Mouse (Mus musculus) liver, embryonic 11.5 days (tissue): ENCODE results near the gene Tenm2. TPM values are rescaled to one million over a fixed set of nuclear protein-coding genes. Genes with fewer than 3 reads are reported as not detected.

Experiments used
- ATAC-seq: fragments of 200-750 bp; cut with Nextera tagmentation; replicated peaks from 2 replicates; pipeline ENCODE4 v1.8.0; 2017; ENCODE audit warnings: moderate number of reproducible peaks, mild to moderate bottlenecking, moderate TSS enrichment, moderate library complexity; ENCODE audit not compliant: low FRiP score
- DNase-seq: peaks from one replicate; pipeline ENCODE4 v3.0.0-alpha.2; 2017; ENCODE audit warnings: low spot score
- H3K27ac ChIP-seq: fragments of 300-500 bp; sonication (generic); 2 replicates; pipeline ENCODE4 v1.5.1; 2014; ENCODE audit warnings: mild to moderate bottlenecking, low read depth, low read length, control low read depth
- H3K27me3 ChIP-seq: fragments of 300-500 bp; sonication (generic); replicated peaks from 2 replicates; pipeline ENCODE4 v1.6.1; 2014; ENCODE audit warnings: low read length, mixed read lengths; ENCODE audit not compliant: control insufficient read depth, insufficient read depth
- H3K36me3 ChIP-seq: fragments of 300-500 bp; sonication (generic); 2 replicates; pipeline ENCODE4 v1.6.1; 2014; ENCODE audit warnings: mild to moderate bottlenecking, low read length, moderate library complexity, mixed read lengths; ENCODE audit not compliant: control insufficient read depth, insufficient read depth
- H3K4me1 ChIP-seq: fragments of 300-500 bp; sonication (generic); replicated peaks from 2 replicates; pipeline ENCODE4 v1.6.1; 2014; ENCODE audit warnings: low read length, mixed read lengths; ENCODE audit not compliant: control insufficient read depth, insufficient read depth
- H3K4me2 ChIP-seq: fragments of 300-500 bp; sonication (generic); 2 replicates; pipeline ENCODE4 v1.6.1; 2014; ENCODE audit warnings: mild to moderate bottlenecking, control low read depth, moderate library complexity
- H3K4me3 ChIP-seq: fragments of 300-500 bp; sonication (generic); 2 replicates; pipeline ENCODE4 v1.5.1; 2014; ENCODE audit warnings: low read depth, low read length, control low read depth
- H3K9ac ChIP-seq: fragments of 300-500 bp; sonication (generic); 2 replicates; pipeline ENCODE4 v1.6.1; 2014; ENCODE audit warnings: low read depth, low read length, control low read depth
- H3K9me3 ChIP-seq: fragments of 300-500 bp; sonication (generic); 2 replicates; pipeline ENCODE4 v1.6.1; 2016; ENCODE audit warnings: low read length, inconsistent platforms, mixed read lengths; ENCODE audit not compliant: control insufficient read depth
- WGBS: fragments of 180-500 bp; shearing (Covaris S2); extraction: QIAGEN DNeasy Blood & Tissue Kit; methylation state at CpG from one replicate; pipeline ENCODE4 v1.1.7; 2014; 5-methylcytosine and 5-hydroxymethylcytosine counted together
- polyA plus RNA-seq: library from polyadenylated mRNA; unstranded; fragments of >200 nt; fragmentation: Nextera tagmentation; extraction: Ambion mirVana; gene quantifications from 2 replicates; pipeline ENCODE4 v1.2.1, GENCODE M21; 2014

The Tenm2 gene
- polyA plus RNA-seq, 1 experiment from 2014 or later: 0.78 TPM

- DNase-seq: no peak
- no peaks in the 10 kb centered on the region for H3K27me3 ChIP-seq
- H3K4me1 ChIP-seq: no peaks in the 10 kb centered on the region
- ATAC-seq: no peak; the same call in 1 of the 2 replicates
- no peak overlapping the region for H3K27ac ChIP-seq
- no peak overlapping the region for H3K4me3 ChIP-seq
- no peaks in the 10 kb centered on the region for H3K36me3 ChIP-seq
- WGBS: 53% methylated on average over 9 of the region's 9 CpGs
- no peaks in the 10 kb centered on the region for H3K9me3 ChIP-seq
- no peak overlapping the region for H3K9ac ChIP-seq
- no peak overlapping the region for H3K4me2 ChIP-seq
These were observed 871.3 kb downstream of the Tenm2 start for GRCm38 (mm10) chr11:36364441-36364840.

GRCm38 (mm10) chr11:36362514-36362913, 873.2 kb downstream of the Tenm2 start:
- Histone ChIP-seq H3K36me3 (no peaks in the 10 kb centered on the region), H3K27me3 (no peaks in the 10 kb centered on the region), H3K9me3 (no peaks in the 10 kb centered on the region), H3K4me1 (no peaks in the 10 kb centered on the region), H3K9ac (no peak overlapping the region), H3K4me2 (no peak overlapping the region), H3K4me3 (no peak overlapping the region), H3K27ac (no peak overlapping the region)
- DNase-seq (no peak), ATAC-seq (no peak)
- WGBS: 90% methylated on average over 8 of the region's 8 CpGs

- Histone ChIP-seq H3K9me3 (no peaks in the 10 kb centered on the region), H3K4me3 (no peak overlapping the region), H3K27ac (no peak overlapping the region), H3K9ac (no peak overlapping the region), H3K27me3 (no peaks in the 10 kb centered on the region), H3K4me2 (no peak overlapping the region), H3K4me1 (no peaks in the 10 kb centered on the region), H3K36me3 (no peaks in the 10 kb centered on the region)
- DNase-seq (no peak), ATAC-seq (no peak)
- WGBS: 89% methylated on average over 1 of the region's 1 CpGs
These were observed 882.5 kb downstream of the Tenm2 start for GRCm38 (mm10) chr11:36353252-36353651.

GRCm38 (mm10) chr11:36351752-36352151, 884.0 kb downstream of the Tenm2 start:
- no peaks in the 10 kb centered on the region for H3K4me1 ChIP-seq
- no peak for ATAC-seq
- no peak overlapping the region for H3K27ac ChIP-seq
- DNase-seq: no peak
- H3K36me3 ChIP-seq: no peaks in the 10 kb centered on the region
- no peaks in the 10 kb centered on the region for H3K9me3 ChIP-seq
- no peak overlapping the region for H3K4me3 ChIP-seq
- 55% methylated on average over 6 of the region's 6 CpGs for WGBS
- no peak overlapping the region for H3K9ac ChIP-seq
- no peak overlapping the region for H3K4me2 ChIP-seq
- H3K27me3 ChIP-seq: no peaks in the 10 kb centered on the region

GRCm38 (mm10) chr11:36351341-36351740, 884.4 kb downstream of the Tenm2 start:
- no peak overlapping the region for H3K4me3 ChIP-seq
- no peak for ATAC-seq
- no peak for DNase-seq
- H3K27ac ChIP-seq: no peak overlapping the region
- H3K9me3 ChIP-seq: no peaks in the 10 kb centered on the region
- H3K4me1 ChIP-seq: no peaks in the 10 kb centered on the region
- no peak overlapping the region for H3K9ac ChIP-seq
- H3K27me3 ChIP-seq: no peaks in the 10 kb centered on the region
- WGBS: 78% methylated on average over 6 of the region's 6 CpGs
- no peak overlapping the region for H3K4me2 ChIP-seq
- H3K36me3 ChIP-seq: no peaks in the 10 kb centered on the region

GRCm38 (mm10) chr11:36350264-36350663, 885.5 kb downstream of the Tenm2 start:
- no peaks in the 10 kb centered on the region for H3K9me3 ChIP-seq
- H3K9ac ChIP-seq: no peak overlapping the region
- no peak overlapping the region for H3K4me3 ChIP-seq
- H3K4me1 ChIP-seq: no peaks in the 10 kb centered on the region
- H3K4me2 ChIP-seq: no peak overlapping the region
- ATAC-seq (no peak), DNase-seq (no peak)
- 85% methylated on average over 1 of the region's 1 CpGs for WGBS
- H3K27ac ChIP-seq: no peak overlapping the region
- no peaks in the 10 kb centered on the region for H3K27me3 ChIP-seq
- no peaks in the 10 kb centered on the region for H3K36me3 ChIP-seq

GRCm38 (mm10) chr11:36349856-36350255, 885.9 kb downstream of the Tenm2 start:
- WGBS: 70% methylated on average over 2 of the region's 2 CpGs
- H3K4me2 ChIP-seq: no peak overlapping the region
- no peak overlapping the region for H3K27ac ChIP-seq
- no peaks in the 10 kb centered on the region for H3K27me3 ChIP-seq
- H3K36me3 ChIP-seq: no peaks in the 10 kb centered on the region
- no peak overlapping the region for H3K9ac ChIP-seq
- DNase-seq (no peak), ATAC-seq (no peak)
- no peaks in the 10 kb centered on the region for H3K4me1 ChIP-seq
- no peaks in the 10 kb centered on the region for H3K9me3 ChIP-seq
- no peak overlapping the region for H3K4me3 ChIP-seq

GRCm38 (mm10) chr11:36341799-36342198, 894.0 kb downstream of the Tenm2 start:
- Histone ChIP-seq H3K9me3 (no peaks in the 10 kb centered on the region), H3K4me1 (no peaks in the 10 kb centered on the region), H3K27me3 (no peaks in the 10 kb centered on the region), H3K4me3 (no peak overlapping the region), H3K27ac (no peak overlapping the region), H3K9ac (no peak overlapping the region), H3K36me3 (no peaks in the 10 kb centered on the region), H3K4me2 (no peak overlapping the region)
- ATAC-seq: no peak
- 89% methylated on average over 3 of the region's 3 CpGs for WGBS
- no peak for DNase-seq

- Histone ChIP-seq H3K27ac (no peak overlapping the region), H3K36me3 (no peaks in the 10 kb centered on the region), H3K4me3 (no peak overlapping the region), H3K9me3 (no peaks in the 10 kb centered on the region), H3K27me3 (no peaks in the 10 kb centered on the region), H3K9ac (no peak overlapping the region), H3K4me2 (no peak overlapping the region), H3K4me1 (no peaks in the 10 kb centered on the region)
- 64% methylated on average over 4 of the region's 4 CpGs for WGBS
- DNase-seq (no peak), ATAC-seq (no peak)
These were observed 897.3 kb downstream of the Tenm2 start for GRCm38 (mm10) chr11:36338424-36338823.
